Mouse (Mus musculus) gastrocnemius, adult 2 months (tissue): ENCODE data around the gene Atp2a2. TPM values are rescaled to one million over a fixed set of nuclear protein-coding genes. Genes with fewer than 3 reads are reported as not detected.

Experiments used
- DNase-seq: peaks from one replicate; pipeline ENCODE4 v3.0.0; 2022
- H3K27ac ChIP-seq: fragments of 200-600 bp; 2 replicates; pipeline ENCODE4 v1.8.1; 2022; ENCODE audit warnings: mild to moderate bottlenecking
- H3K4me3 ChIP-seq: fragments of 200-600 bp; 2 replicates; pipeline ENCODE4 v1.8.1; 2022; ENCODE audit warnings: mild to moderate bottlenecking, moderate library complexity
- CTCF ChIP-seq: fragments of 200-600 bp; IDR thresholded peaks from 2 replicates; pipeline ENCODE4 v1.8.1; 2022; ENCODE audit warnings: antibody characterized with exemption, mild to moderate bottlenecking, moderate library complexity
- intact Hi-C: fragments of 180-260 bp; cut with DNase I; formaldehyde crosslinking; loops from one replicate; pipeline ENCODE4 v1.15.1; 2025
- total RNA-seq, 2 experiments: library from RNA; stranded (reverse); gene quantifications; 2 replicates each; pipeline ENCODE4 v1.2.3; 2021

The Atp2a2 gene
- total RNA-seq, 2 experiments from 2014 or later: 387 to 963 TPM

GRCm38 (mm10) chr5:122405537-122405936 is 96.5 kb downstream of the Atp2a2 start:
- DNase-seq: no peak
- no peak overlapping the region for H3K27ac ChIP-seq
- intact Hi-C loops: loop anchor here (5.0 kb wide), 1 partner anchor 92 kb away; no protein-coding TSS in a partner anchor
- H3K4me3 ChIP-seq: no peak overlapping the region
- no peak for TF ChIP-seq CTCF

Other genes with a start within 250 kb of the Atp2a2 start
- gene Tctn1, start 237.8 kb downstream of the Atp2a2 start, total RNA-seq: 1 to 10 TPM; 1.8 to 2.0 TPM
- gene Pptc7, start 217.9 kb downstream of the Atp2a2 start, total RNA-seq: 100 to 1,000 TPM; 103 to 115 TPM
- gene Rad9b, start 148.0 kb downstream of the Atp2a2 start, total RNA-seq: under 1 TPM; 0.38 to 0.45 TPM
- gene Vps29, start 147.9 kb downstream of the Atp2a2 start, total RNA-seq: 10 to 100 TPM; 35.0 to 46.0 TPM
- gene Gpn3, start 130.3 kb downstream of the Atp2a2 start, total RNA-seq: 10 to 100 TPM; 22.1 to 28.5 TPM
- 1 to 10 TPM; 4.9 to 5.5 TPM for gene Fam216a, start 129.9 kb downstream of the Atp2a2 start, total RNA-seq
- 10 to 100 TPM; 45.2 to 62.8 TPM for gene Arpc3, start 110.3 kb downstream of the Atp2a2 start, total RNA-seq
- 10 to 100 TPM; 14.3 to 16.8 TPM for gene Anapc7, start 80.5 kb downstream of the Atp2a2 start, total RNA-seq
- gene Ift81, start 112.3 kb upstream of the Atp2a2 start, total RNA-seq: 1 to 10 TPM; 4.6 to 8.5 TPM
- gene P2rx7, start 141.7 kb upstream of the Atp2a2 start, total RNA-seq: 1 to 10 TPM; 1.8 TPM
- 1 to 10 TPM; 3.8 to 5.5 TPM for gene P2rx4, start 205.3 kb upstream of the Atp2a2 start, total RNA-seq